Mouse (Mus musculus): ENCODE results near the gene Mmab. TPM values are rescaled to one million over a fixed set of nuclear protein-coding genes. Genes with fewer than 3 reads are reported as not detected.

Gene Mmab
- polyA plus RNA-seq, 1 experiment, result 19.2 TPM

DNA sequence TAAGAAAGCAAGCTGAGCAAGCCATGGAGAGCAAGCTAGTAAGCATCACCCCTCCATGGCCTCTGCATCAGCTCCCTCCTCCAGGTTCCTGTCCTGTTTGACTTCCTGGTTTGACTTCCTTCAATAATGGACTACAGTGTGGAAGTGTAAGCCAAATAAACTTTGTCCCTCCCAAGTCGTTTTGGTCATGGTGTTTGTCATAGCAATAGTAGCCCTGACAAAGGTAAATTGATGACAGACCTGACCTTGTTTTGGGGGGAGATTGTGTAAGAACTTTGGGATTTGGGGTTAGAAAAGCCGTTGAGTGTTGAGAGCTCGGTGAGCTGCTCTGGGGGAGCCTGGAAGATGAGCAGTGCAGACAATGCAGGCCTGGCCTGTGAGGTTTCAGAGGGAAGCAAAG lies 26.5 kb upstream of the Mmab start:
- no peak for DNase-seq
- no peak for TF ChIP-seq POLR2A (IDR thresholded peaks at IDR 0.05; ENCODE audit: borderline replicate concordance, insufficient read depth, low read length)
- no peak for TF ChIP-seq CTCF (IDR thresholded peaks at IDR 0.05; ENCODE audit: borderline replicate concordance, insufficient read depth, low read depth, low read length)
- no peak overlapping the region for H3K4me3 ChIP-seq (replicated peaks; ENCODE audit: insufficient read depth, low read depth, low read length)
- H3K4me1 ChIP-seq (ENCODE audit: control insufficient read depth, insufficient read depth, low read length), result no peaks in the 10 kb centered on the region; the same call in 1 of the 2 replicates
- 88% methylated on average over 3 of the region's 3 CpGs for WGBS
- H3K27ac ChIP-seq (ENCODE audit: insufficient read depth, low read length), result no peak overlapping the region
- no peaks in the 10 kb centered on the region for H3K27me3 ChIP-seq (ENCODE audit: control insufficient read depth, insufficient read depth, low read length)

- no peak for TF ChIP-seq CTCF (IDR thresholded peaks at IDR 0.05; ENCODE audit: borderline replicate concordance, insufficient read depth, low read depth, low read length)
- TF ChIP-seq POLR2A (IDR thresholded peaks at IDR 0.05; ENCODE audit: borderline replicate concordance, insufficient read depth, low read length), result no peak
- Histone ChIP-seq H3K27me3 (ENCODE audit: control insufficient read depth, insufficient read depth, low read length) (no peaks in the 10 kb centered on the region), H3K27ac (ENCODE audit: insufficient read depth, low read length) (no peak overlapping the region), H3K4me3 (replicated peaks; ENCODE audit: insufficient read depth, low read depth, low read length) (no peak overlapping the region), H3K4me1 (ENCODE audit: control insufficient read depth, insufficient read depth, low read length) (no peaks in the 10 kb centered on the region)
- 72% methylated on average over 4 of the region's 4 CpGs for WGBS
- no peak for DNase-seq
Observed at GRCm38 (mm10) chr5:114468007-114468406, 24.1 kb upstream of the Mmab start.

- Histone ChIP-seq H3K4me1 (ENCODE audit: control insufficient read depth, insufficient read depth, low read length) (no peaks in the 10 kb centered on the region), H3K4me3 (replicated peaks; ENCODE audit: insufficient read depth, low read depth, low read length) (no peak overlapping the region), H3K27ac (ENCODE audit: insufficient read depth, low read length) (peak overlapping the region; percentile 23; the same call in 1 of the 2 replicates), H3K27me3 (ENCODE audit: control insufficient read depth, insufficient read depth, low read length) (no peaks in the 10 kb centered on the region)
- TF ChIP-seq POLR2A (IDR thresholded peaks at IDR 0.05; ENCODE audit: borderline replicate concordance, insufficient read depth, low read length), result no peak
- no peak for TF ChIP-seq CTCF (IDR thresholded peaks at IDR 0.05; ENCODE audit: borderline replicate concordance, insufficient read depth, low read depth, low read length)
- 10% methylated on average over 7 of the region's 13 CpGs for WGBS
- DNase-seq, result peak in 1 of 2 experiments; percentile 46
Observed at GRCm38 (mm10) chr5:114467430-114467829, 23.6 kb upstream of the Mmab start.

DNA sequence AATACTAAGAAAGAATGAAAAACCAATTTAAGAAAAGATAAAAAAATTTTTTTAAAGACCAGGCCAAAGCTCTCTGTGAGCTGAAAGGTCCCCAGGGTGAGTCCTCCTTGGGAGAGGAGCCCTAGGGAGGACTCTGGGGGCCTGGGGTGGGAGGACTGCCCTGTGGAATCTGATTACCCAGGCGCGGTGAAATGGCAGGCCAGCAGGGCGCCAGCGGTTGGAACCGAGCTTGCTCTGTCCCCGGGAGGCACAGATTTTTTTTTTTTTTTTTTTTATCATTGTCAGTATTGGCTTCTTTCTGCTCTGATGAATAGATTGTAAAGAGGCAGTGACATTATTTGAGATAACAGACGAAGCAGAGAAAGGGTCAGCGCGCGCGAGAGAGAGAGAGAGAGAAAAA lies 23.2 kb upstream of the Mmab start:
- no peak for TF ChIP-seq CTCF (IDR thresholded peaks at IDR 0.05; ENCODE audit: borderline replicate concordance, insufficient read depth, low read depth, low read length)
- no peak for TF ChIP-seq POLR2A (IDR thresholded peaks at IDR 0.05; ENCODE audit: borderline replicate concordance, insufficient read depth, low read length)
- Histone ChIP-seq H3K4me1 (ENCODE audit: control insufficient read depth, insufficient read depth, low read length) (no peaks in the 10 kb centered on the region), H3K27ac (ENCODE audit: insufficient read depth, low read length) (no peak overlapping the region), H3K27me3 (ENCODE audit: control insufficient read depth, insufficient read depth, low read length) (no peaks in the 10 kb centered on the region), H3K4me3 (replicated peaks; ENCODE audit: insufficient read depth, low read depth, low read length) (no peak overlapping the region)
- no peak for DNase-seq
- 16% methylated on average over 11 of the region's 11 CpGs for WGBS

GRCm38 (mm10) chr5:114465641-114466040 lies 21.8 kb upstream of the Mmab start:
- TF ChIP-seq CTCF (IDR thresholded peaks at IDR 0.05; ENCODE audit: borderline replicate concordance, insufficient read depth, low read depth, low read length) (no peak), POLR2A (IDR thresholded peaks at IDR 0.05; ENCODE audit: borderline replicate concordance, insufficient read depth, low read length) (no peak)
- no peak overlapping the region for H3K27ac ChIP-seq (ENCODE audit: insufficient read depth, low read length)
- no peaks in the 10 kb centered on the region for H3K4me1 ChIP-seq (ENCODE audit: control insufficient read depth, insufficient read depth, low read length)
- H3K27me3 ChIP-seq (ENCODE audit: control insufficient read depth, insufficient read depth, low read length), result no peaks in the 10 kb centered on the region
- 84% methylated on average over 7 of the region's 7 CpGs for WGBS
- no peak for DNase-seq
- H3K4me3 ChIP-seq (replicated peaks; ENCODE audit: insufficient read depth, low read depth, low read length), result no peak overlapping the region

GRCm38 (mm10) chr5:114464561-114464960 lies 20.7 kb upstream of the Mmab start:
- DNase-seq, result no peak
- no peaks in the 10 kb centered on the region for H3K27me3 ChIP-seq (ENCODE audit: control insufficient read depth, insufficient read depth, low read length)
- TF ChIP-seq CTCF (IDR thresholded peaks at IDR 0.05; ENCODE audit: borderline replicate concordance, insufficient read depth, low read depth, low read length) (no peak), POLR2A (IDR thresholded peaks at IDR 0.05; ENCODE audit: borderline replicate concordance, insufficient read depth, low read length) (no peak)
- H3K27ac ChIP-seq (ENCODE audit: insufficient read depth, low read length), result no peak overlapping the region
- no peaks in the 10 kb centered on the region for H3K4me1 ChIP-seq (ENCODE audit: control insufficient read depth, insufficient read depth, low read length)
- H3K4me3 ChIP-seq (replicated peaks; ENCODE audit: insufficient read depth, low read depth, low read length), result no peak overlapping the region
- WGBS, result 76% methylated on average over 2 of the region's 2 CpGs

DNA sequence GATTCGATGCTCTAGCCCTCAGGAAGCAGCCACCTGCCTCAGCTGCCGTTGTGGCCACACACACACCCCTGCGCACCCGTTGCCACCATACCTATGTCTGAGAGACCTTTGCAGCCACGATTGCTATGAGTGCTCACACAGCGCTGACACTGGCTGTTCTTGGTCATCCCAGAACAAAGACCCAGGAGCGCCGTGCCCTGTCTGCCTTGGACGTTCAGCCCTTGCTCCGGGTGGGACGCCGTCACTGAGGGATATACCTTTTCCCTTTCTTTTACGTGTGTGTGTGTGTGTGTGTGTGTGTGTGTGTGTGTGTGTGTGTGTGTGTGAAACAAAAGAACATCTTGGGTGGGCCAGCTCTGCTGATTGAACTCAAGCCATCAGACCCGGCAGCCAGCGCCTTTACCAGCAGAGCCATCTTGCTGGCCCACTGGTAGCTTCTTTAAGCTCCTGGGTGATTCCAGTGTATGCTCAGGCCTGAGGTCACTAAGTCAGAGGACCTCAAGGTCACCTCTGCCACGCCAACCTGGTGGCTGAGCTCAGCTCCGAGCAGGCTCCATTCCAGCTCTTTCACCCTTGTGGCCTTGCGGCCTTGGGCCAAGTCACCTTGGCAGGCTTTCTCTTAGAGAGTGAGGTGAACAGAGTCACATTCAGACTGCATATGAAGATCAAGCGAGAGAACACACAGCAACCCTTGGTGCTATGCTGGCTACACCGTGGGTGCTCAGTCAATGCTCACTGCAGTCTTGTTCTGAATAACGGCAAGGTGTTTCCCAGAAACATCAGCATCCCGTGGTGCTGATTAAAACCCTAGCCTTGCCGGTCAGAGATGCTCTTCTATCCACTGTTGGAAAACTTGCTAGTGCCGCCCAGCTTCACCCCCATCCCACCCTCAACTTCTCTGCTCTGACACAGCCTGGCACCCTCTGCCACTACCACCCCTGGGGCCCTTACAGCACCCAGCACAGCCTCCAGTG lies 18.5 kb upstream of the Mmab start:
- no peaks in the 10 kb centered on the region for H3K27me3 ChIP-seq (ENCODE audit: control insufficient read depth, insufficient read depth, low read length)
- 69% methylated on average over 24 of the region's 24 CpGs for WGBS
- H3K4me3 ChIP-seq (replicated peaks; ENCODE audit: insufficient read depth, low read depth, low read length), result no peak overlapping the region
- no peak for TF ChIP-seq POLR2A (IDR thresholded peaks at IDR 0.05; ENCODE audit: borderline replicate concordance, insufficient read depth, low read length)
- no peak for TF ChIP-seq CTCF (IDR thresholded peaks at IDR 0.05; ENCODE audit: borderline replicate concordance, insufficient read depth, low read depth, low read length)
- no peak overlapping the region for H3K27ac ChIP-seq (ENCODE audit: insufficient read depth, low read length)
- H3K4me1 ChIP-seq (ENCODE audit: control insufficient read depth, insufficient read depth, low read length), result peaks cover 4% of the 10 kb centered on the region; the same call in 1 of the 2 replicates
- no peak for DNase-seq

DNA sequence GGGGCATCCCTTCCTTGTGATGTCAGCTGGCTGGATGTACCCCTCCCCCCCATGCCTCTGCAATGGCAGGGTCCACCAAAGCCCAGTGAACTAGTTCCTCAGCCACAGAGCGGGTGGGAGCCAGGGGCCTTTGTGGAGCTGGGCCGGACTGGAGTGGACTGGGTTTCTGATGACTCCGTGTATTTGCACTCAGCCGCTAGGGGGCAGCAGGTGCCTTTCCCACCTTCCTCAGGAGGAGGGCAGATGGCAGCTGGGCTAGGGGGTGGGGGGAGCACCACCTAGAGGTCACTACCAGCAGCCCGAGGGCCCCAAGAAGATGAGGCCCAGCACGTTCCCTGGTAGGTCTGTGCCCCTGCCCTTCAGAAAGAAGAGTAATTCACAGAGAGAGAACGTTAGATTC lies 17.4 kb upstream of the Mmab start:
- WGBS, result 11% methylated on average over 7 of the region's 7 CpGs
- TF ChIP-seq POLR2A (IDR thresholded peaks at IDR 0.05; ENCODE audit: borderline replicate concordance, insufficient read depth, low read length), result no peak
- TF ChIP-seq CTCF (IDR thresholded peaks at IDR 0.05; ENCODE audit: borderline replicate concordance, insufficient read depth, low read depth, low read length), result peak; percentile 79
- H3K27ac ChIP-seq (ENCODE audit: insufficient read depth, low read length), result no peak overlapping the region
- peak; percentile 73 to 77 for DNase-seq
- no peaks in the 10 kb centered on the region for H3K27me3 ChIP-seq (ENCODE audit: control insufficient read depth, insufficient read depth, low read length)
- no peak overlapping the region for H3K4me3 ChIP-seq (replicated peaks; ENCODE audit: insufficient read depth, low read depth, low read length)
- H3K4me1 ChIP-seq (ENCODE audit: control insufficient read depth, insufficient read depth, low read length), result peaks cover 5% of the 10 kb centered on the region; the same call in 1 of the 2 replicates

All from cerebellum, adult 2 months (tissue).